Mouse (Mus musculus) ES-E14 (cell line): ENCODE results near the gene Adora2a.

Experiments
- CHD2 ChIP-seq: IDR thresholded peaks from 2 replicates; pipeline ENCODE4 v1.6.1; 2014; ENCODE audit warnings: mild to moderate bottlenecking, low read depth, low read length, inconsistent platforms
- HCFC1 ChIP-seq: IDR thresholded peaks from 2 replicates; pipeline ENCODE4 v1.6.1; 2012; ENCODE audit warnings: low read length, inconsistent platforms, borderline replicate concordance; ENCODE audit not compliant: insufficient read depth
- MAFK ChIP-seq: IDR thresholded peaks from 2 replicates; pipeline ENCODE4 v1.6.1; 2014; ENCODE audit warnings: mild to moderate bottlenecking, low read depth, low read length, inconsistent platforms; ENCODE audit not compliant: insufficient read depth
- ZC3H11A ChIP-seq: IDR thresholded peaks from 2 replicates; pipeline ENCODE4 v1.6.1; 2012; ENCODE audit warnings: low read depth, mild to moderate bottlenecking, inconsistent platforms, low read length, borderline replicate concordance
- ZNF384 ChIP-seq: IDR thresholded peaks from 2 replicates; pipeline ENCODE4 v1.6.1; 2012; ENCODE audit warnings: low read depth, low read length, inconsistent platforms

DNA sequence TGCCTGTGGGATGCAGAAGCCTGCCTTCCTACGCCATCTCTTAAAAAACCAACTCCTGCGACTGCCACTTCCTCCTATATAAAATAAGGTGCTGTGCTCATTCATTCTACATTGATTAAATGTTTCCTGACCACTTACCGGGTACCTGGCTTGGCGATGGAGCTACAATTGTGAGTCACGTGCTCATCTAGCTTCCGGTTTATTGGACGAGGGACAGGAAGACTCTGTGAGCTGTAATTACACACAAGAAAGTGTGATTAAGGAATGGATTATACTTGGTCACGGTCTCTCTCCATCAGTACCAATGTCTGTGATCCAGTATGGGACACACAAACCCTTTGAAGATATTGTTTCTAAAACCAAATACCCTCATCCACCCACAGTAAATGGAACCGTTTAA lies 48.1 kb downstream of the Adora2a start:
- TF ChIP-seq CHD2 (no peak), ZC3H11A (no peak), HCFC1 (no peak), MAFK (no peak), ZNF384 (no peak)
